Mouse (Mus musculus): Measurements from ENCODE around the gene Ptprk.

DNA sequence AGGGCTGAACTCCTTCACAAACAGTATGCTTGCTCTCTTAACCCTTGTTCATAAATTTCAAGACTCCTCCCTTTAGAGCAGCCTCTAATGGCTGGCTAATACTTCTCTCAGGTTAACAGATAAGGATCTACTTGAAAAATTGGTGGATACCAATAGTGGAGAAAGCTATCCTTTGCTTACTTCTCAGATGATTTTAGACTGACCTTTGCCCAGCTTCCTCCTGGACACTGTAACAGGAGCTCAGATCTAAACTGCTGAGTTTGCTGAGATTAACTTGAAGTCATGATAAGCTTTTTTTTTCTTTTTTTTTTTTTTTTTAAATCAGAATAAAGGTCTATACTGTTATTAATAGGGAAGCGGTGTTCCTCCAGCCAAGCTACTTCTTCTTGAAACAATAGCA is 92.0 kb downstream of the Ptprk start:
- TF ChIP-seq POLR2A (IDR thresholded peaks at IDR 0.05; ENCODE audit: borderline replicate concordance, insufficient read depth, low read length) = no peak
- TF ChIP-seq CTCF (IDR thresholded peaks at IDR 0.05; ENCODE audit: borderline replicate concordance, insufficient read depth, low read depth, low read length) = no peak

All from cerebellum, adult 2 months (tissue).